Mouse (Mus musculus) heart, embryonic 14.5 days (tissue): ENCODE measurements around the gene Mamld1. TPM values are rescaled to one million over a fixed set of nuclear protein-coding genes. Genes with fewer than 3 reads are reported as not detected.

ENCODE experiments used
- ATAC-seq: fragments of 200-750 bp; cut with Nextera tagmentation; 2 replicates; pipeline ENCODE4 v1.8.0; 2017; ENCODE audit warnings: low read depth, moderate TSS enrichment; ENCODE audit not compliant: insufficient number of reproducible peaks, insufficient read depth, low FRiP score
- H3K27ac ChIP-seq, 2 experiments: fragments of 200-500 bp in 1 of 2; fragments of 300-500 bp in 1 of 2; sonication (generic) in 1 of 2; replicated peaks in 1 of 2; 2 replicates each; pipeline ENCODE4 v1.5.1; 2012 to 2014; ENCODE audit warnings: low read depth in 2 of 2, low read length in 2 of 2, control low read depth in 1 of 2, mild to moderate bottlenecking in 1 of 2, mixed read lengths in 1 of 2; ENCODE audit not compliant: control insufficient read depth in 1 of 2, insufficient read depth in 1 of 2
- H3K27me3 ChIP-seq: fragments of 300-500 bp; sonication (generic); 2 replicates; pipeline ENCODE4 v1.6.1; 2014; ENCODE audit warnings: mild to moderate bottlenecking, low read length, control low read depth; ENCODE audit not compliant: control insufficient read depth, insufficient read depth
- H3K36me3 ChIP-seq: fragments of 300-500 bp; sonication (generic); 2 replicates; pipeline ENCODE4 v1.6.1; 2014; ENCODE audit warnings: mild to moderate bottlenecking, control low read depth, low read length, mixed read lengths; ENCODE audit not compliant: control insufficient read depth, insufficient read depth
- H3K4me1 ChIP-seq, 2 experiments: fragments of 200-500 bp in 1 of 2; fragments of 300-500 bp in 1 of 2; sonication (generic) in 1 of 2; 2 replicates each; pipeline ENCODE4 v1.6.1; 2012 to 2014; ENCODE audit warnings: low read length in 2 of 2, control low read depth in 1 of 2, mixed read lengths in 1 of 2; ENCODE audit not compliant: control insufficient read depth in 2 of 2, insufficient read depth in 2 of 2
- H3K4me2 ChIP-seq: fragments of 300-500 bp; sonication (generic); 2 replicates; pipeline ENCODE4 v1.6.1; 2014; ENCODE audit warnings: mild to moderate bottlenecking, low read length
- H3K4me3 ChIP-seq, 2 experiments: fragments of 200-500 bp in 1 of 2; fragments of 300-500 bp in 1 of 2; sonication (generic) in 1 of 2; 2 replicates each; pipeline ENCODE4 v1.5.1; 2012 to 2014; ENCODE audit warnings: low read length in 2 of 2, mild to moderate bottlenecking in 2 of 2, control low read depth in 1 of 2, low read depth in 1 of 2, moderate library complexity in 1 of 2; ENCODE audit not compliant: control insufficient read depth in 1 of 2, insufficient read depth in 1 of 2
- H3K9ac ChIP-seq: fragments of 300-500 bp; sonication (generic); 2 replicates; pipeline ENCODE4 v1.6.1; 2014; ENCODE audit warnings: mild to moderate bottlenecking, low read length
- H3K9me3 ChIP-seq: fragments of 300-500 bp; sonication (generic); 2 replicates; pipeline ENCODE4 v1.6.1; 2016; ENCODE audit warnings: low read length, control low read depth; ENCODE audit not compliant: control insufficient read depth
- WGBS: fragments of 180-500 bp; shearing (Covaris S2); extraction: QIAGEN DNeasy Blood & Tissue Kit; methylation state at CpG from one replicate; pipeline ENCODE4 v1.1.7; 2014; 5-methylcytosine and 5-hydroxymethylcytosine counted together
- polyA plus RNA-seq: library from polyadenylated mRNA; unstranded; fragments of >200 nt; fragmentation: Nextera tagmentation; extraction: Ambion mirVana; gene quantifications from 2 replicates; pipeline ENCODE4 v1.2.1, GENCODE M21; 2014

Gene Mamld1
- polyA plus RNA-seq, 1 experiment from 2014 or later: 7.4 TPM

DNA sequence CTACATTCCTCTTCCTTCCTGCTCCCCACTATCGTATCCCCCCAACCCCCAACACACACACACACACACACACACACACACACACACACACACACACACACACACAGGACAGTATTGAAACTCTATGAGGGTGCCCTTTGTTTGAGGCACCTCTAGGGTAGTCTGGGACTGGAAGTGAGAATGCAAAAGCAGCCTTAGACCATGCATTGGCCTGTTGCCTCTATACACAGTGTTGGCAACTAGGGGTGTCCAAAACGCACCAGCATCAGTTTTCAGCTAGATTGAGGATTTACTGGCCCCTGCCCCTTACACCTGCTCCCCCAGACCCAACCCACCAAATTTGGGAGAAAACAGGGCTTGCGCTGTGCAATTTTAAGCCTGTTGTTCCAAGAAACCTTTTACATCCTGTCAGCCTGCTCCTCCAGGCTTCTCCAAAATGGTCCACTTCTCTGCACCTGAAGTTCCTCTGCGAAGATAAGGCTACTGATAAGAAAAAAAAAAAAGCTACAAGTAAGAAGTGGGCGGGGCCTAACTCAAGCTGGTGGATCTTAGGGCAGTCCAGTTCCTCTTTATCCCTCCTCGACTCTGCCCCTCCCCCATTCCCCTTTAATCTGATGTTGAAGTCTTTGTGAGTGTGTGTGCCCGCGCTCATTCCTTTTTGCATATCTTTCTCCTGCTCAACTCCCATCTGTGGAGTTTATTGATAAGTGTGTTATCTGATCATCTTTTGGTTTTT lies 2.6 kb downstream of the Mamld1 start:
- peak overlapping the region; percentile 57 to 60; a peak in 3 of 4 replicates for H3K4me3 ChIP-seq
- peaks cover 5 to 6% of the 10 kb centered on the region in 2 experiments; a peak in 3 of 4 replicates for H3K4me1 ChIP-seq
- H3K9ac ChIP-seq: peak overlapping the region; percentile 74; the same call in 1 of the 2 replicates
- H3K27ac ChIP-seq: peak overlapping the region in 1 of 2 experiments; percentile 50; a peak in 1 of 4 replicates
- 36% methylated on average over 8 of the region's 8 CpGs for WGBS
- H3K36me3 ChIP-seq: no peaks in the 10 kb centered on the region
- H3K4me2 ChIP-seq: peak overlapping the region; percentile 75
- H3K27me3 ChIP-seq: peaks cover 5% of the 10 kb centered on the region
- no peaks in the 10 kb centered on the region for H3K9me3 ChIP-seq
- 0 out of 2 replicates have a peak, but pooled peaks have one; percentile 27 for ATAC-seq

GRCm38 (mm10) chrX:71053246-71053645 lies 3.2 kb downstream of the Mamld1 start:
- no peak overlapping the region for H3K9ac ChIP-seq
- H3K27me3 ChIP-seq: no peaks in the 10 kb centered on the region; the same call in 1 of the 2 replicates
- 54% methylated on average over 5 of the region's 5 CpGs for WGBS
- H3K4me3 ChIP-seq: no peak overlapping the region
- H3K4me1 ChIP-seq: peaks cover 5 to 6% of the 10 kb centered on the region in 2 experiments; a peak in 3 of 4 replicates
- ATAC-seq: no peak
- no peaks in the 10 kb centered on the region for H3K9me3 ChIP-seq
- peak overlapping the region; percentile 75 for H3K4me2 ChIP-seq
- no peaks in the 10 kb centered on the region for H3K36me3 ChIP-seq
- no peak overlapping the region for H3K27ac ChIP-seq

DNA sequence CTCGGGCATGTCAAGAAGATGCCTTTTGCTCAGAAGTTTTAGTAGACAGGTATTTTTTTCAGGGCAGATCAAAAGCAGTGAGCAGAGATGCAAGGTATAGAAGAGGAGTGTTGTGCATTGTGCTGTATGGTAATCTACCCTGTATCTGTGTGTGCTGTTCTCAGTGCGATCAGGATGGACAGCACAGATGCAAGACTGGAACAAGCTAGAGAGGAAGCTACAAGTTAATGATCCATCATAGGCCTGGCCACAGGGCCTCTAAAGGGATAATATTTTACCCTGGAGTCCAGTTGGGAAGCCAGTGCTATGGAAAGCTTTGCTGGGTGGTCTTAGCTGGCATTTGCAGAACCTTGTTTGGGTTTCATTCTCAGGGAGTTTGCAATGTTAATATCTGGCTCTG lies 6.9 kb downstream of the Mamld1 start:
- Histone ChIP-seq H3K9me3 (no peaks in the 10 kb centered on the region), H3K36me3 (no peaks in the 10 kb centered on the region), H3K4me3 (no peak overlapping the region), H3K9ac (no peak overlapping the region), H3K27ac (no peak overlapping the region), H3K27me3 (no peaks in the 10 kb centered on the region; the same call in 1 of the 2 replicates), H3K4me1 (peaks cover 3 to 5% of the 10 kb centered on the region in 2 experiments; a peak in 3 of 4 replicates), H3K4me2 (no peak overlapping the region)
- ATAC-seq: no peak
- WGBS: 86% methylated on average over 2 of the region's 2 CpGs

GRCm38 (mm10) chrX:71085092-71085807 lies 35.2 kb downstream of the Mamld1 start:
- Histone ChIP-seq H3K9ac (no peak overlapping the region), H3K4me1 (no peaks in the 10 kb centered on the region; a peak in 1 of 4 replicates), H3K9me3 (no peaks in the 10 kb centered on the region), H3K27me3 (no peaks in the 10 kb centered on the region), H3K4me3 (no peak overlapping the region), H3K27ac (no peak overlapping the region), H3K4me2 (no peak overlapping the region), H3K36me3 (no peaks in the 10 kb centered on the region)
- 74% methylated on average over 4 of the region's 4 CpGs for WGBS
- no peak for ATAC-seq

DNA sequence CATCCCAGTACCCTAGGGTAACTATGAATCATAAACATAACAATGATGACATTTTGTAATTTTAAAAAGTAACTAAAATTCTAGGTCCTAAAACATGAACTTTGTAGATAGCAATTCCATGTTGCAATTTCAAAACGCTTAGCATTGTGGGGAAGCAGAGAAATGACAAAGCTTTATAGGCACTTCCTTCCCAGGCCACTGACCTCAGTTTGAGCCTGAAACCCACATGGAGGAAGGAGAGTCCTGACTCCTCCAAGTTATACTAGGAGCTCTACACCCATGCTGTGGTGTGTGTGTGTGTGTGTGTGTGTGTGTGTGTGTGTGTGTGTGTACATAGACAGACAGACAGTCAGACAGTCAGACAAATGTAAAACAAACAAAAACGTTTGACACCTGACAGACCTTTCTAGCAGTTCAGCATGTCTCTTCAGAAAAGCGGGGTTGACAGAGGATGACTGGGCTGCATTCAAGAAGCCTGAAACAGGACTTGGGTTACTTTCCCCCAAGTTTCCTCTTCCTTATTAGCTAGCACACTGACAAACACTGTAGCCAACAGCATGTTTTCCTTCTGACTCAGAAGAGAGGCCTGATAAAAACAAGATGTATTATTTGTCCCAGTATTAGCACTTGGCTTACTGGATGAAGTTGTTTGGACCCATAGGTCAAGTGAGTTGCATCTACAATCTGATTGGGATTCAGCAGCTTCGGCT lies 37.5 kb downstream of the Mamld1 start:
- H3K9me3 ChIP-seq: no peaks in the 10 kb centered on the region
- ATAC-seq: no peak
- H3K4me3 ChIP-seq: no peak overlapping the region
- H3K4me1 ChIP-seq: no peaks in the 10 kb centered on the region; a peak in 1 of 4 replicates
- no peaks in the 10 kb centered on the region for H3K36me3 ChIP-seq
- H3K9ac ChIP-seq: no peak overlapping the region
- no peak overlapping the region for H3K27ac ChIP-seq
- WGBS: 56% methylated on average over 4 of the region's 4 CpGs
- H3K27me3 ChIP-seq: no peaks in the 10 kb centered on the region
- no peak overlapping the region for H3K4me2 ChIP-seq

DNA sequence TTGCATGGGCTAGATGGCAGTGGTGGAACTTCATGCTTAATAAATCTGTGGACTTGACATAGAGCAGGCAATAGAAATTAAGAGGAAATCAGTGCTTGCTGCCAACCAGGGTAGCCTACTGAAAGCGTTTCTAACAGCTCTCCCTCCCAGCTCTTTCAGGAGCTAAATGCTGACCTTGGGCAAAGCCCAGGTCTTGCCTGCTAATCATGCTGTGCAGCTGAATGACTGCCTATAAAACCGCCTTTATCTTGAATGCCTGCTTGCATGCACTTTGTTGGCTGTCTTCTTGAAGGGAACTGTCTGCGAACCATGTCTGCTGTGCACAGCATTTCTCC lies 38.0 kb downstream of the Mamld1 start:
- Histone ChIP-seq H3K4me1 (no peaks in the 10 kb centered on the region; a peak in 1 of 4 replicates), H3K27ac (no peak overlapping the region), H3K27me3 (no peaks in the 10 kb centered on the region), H3K36me3 (no peaks in the 10 kb centered on the region), H3K4me2 (no peak overlapping the region), H3K9ac (no peak overlapping the region), H3K4me3 (no peak overlapping the region), H3K9me3 (no peaks in the 10 kb centered on the region)
- 44% methylated on average over 3 of the region's 3 CpGs for WGBS
- no peak for ATAC-seq

DNA sequence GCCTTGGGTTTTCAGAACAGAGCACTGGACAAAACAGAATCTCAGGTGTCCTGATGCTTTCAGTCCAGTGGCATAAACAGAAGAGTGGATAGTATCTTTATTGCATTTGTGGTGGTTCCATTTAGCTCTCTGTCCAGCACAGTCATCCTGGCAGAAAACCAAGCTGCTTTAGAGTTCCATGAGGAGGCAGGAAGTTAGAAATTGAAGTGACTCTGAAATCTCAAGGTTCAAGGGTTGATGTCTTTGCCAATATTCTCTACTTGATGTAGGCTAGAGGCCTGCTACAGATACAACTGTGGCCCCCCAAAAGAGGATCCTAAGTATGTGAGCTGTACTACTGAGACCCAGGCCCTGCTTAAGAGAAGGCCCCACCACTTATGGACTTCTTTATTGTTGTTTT lies 55.8 kb downstream of the Mamld1 start:
- Histone ChIP-seq H3K4me3 (no peak overlapping the region), H3K4me1 (no peaks in the 10 kb centered on the region), H3K4me2 (no peak overlapping the region), H3K27ac (no peak overlapping the region), H3K9me3 (no peaks in the 10 kb centered on the region), H3K9ac (no peak overlapping the region), H3K27me3 (no peaks in the 10 kb centered on the region), H3K36me3 (no peaks in the 10 kb centered on the region)
- ATAC-seq: no peak
